Mouse (Mus musculus) subcutaneous adipose tissue, adult 2 months (tissue): Measurements from ENCODE around the gene Zfp654. TPM values are rescaled to one million over a fixed set of nuclear protein-coding genes. Genes with fewer than 3 reads are reported as not detected.

Experiments
- polyA plus RNA-seq: library from polyadenylated mRNA; depleted of rRNA; stranded (reverse); fragments of >200 nt; gene quantifications from 2 replicates; pipeline ENCODE4 v1.2.3, GENCODE M21; 2012; ENCODE audit warnings: low replicate concordance; rRNA removed

The Zfp654 gene
- 1.0 and 1.3 TPM in 2 replicates for polyA plus RNA-seq

GRCm38 (mm10) chr16:64851563-64852362 is at the start of gene Zfp654, which contains the start of gene Cggbp1:
Gene Zfp654 (minus strand): TSS chr16:64851652.
Gene Cggbp1 (plus strand): TSS chr16:64851996.

GRCm38 (mm10) chr16:64770521-64771430 is 80.7 kb downstream of the Zfp654 start, which contains the start of gene 4930453N24Rik:
Gene 4930453N24Rik (minus strand): TSS chr16:64771161.

Other genes starting within 250 kb of the Zfp654 start
- gene Csnka2ip, start 249.2 kb downstream of the Zfp654 start, polyA plus RNA-seq = not detected in 2 replicates
- gene 4930453N24Rik, start 80.5 kb downstream of the Zfp654 start, polyA plus RNA-seq = 3.6 and 4.4 TPM in 2 replicates
- 16.2 and 22.9 TPM in 2 replicates for gene Cggbp1, start 344 bp upstream of the Zfp654 start, polyA plus RNA-seq